Mouse (Mus musculus): ENCODE results near the gene Slc35b4. TPM values are rescaled to one million over a fixed set of nuclear protein-coding genes. Genes with fewer than 3 reads are reported as not detected.

The Slc35b4 gene
- polyA plus RNA-seq, 1 experiment from 2014 or later = 24.3 TPM

GRCm38 (mm10) chr6:34173251-34173650 lies 3.7 kb downstream of the Slc35b4 start:
- H3K4me2 ChIP-seq (replicated peaks; ENCODE audit: low read depth, low read length) = no peak overlapping the region
- no peaks in the 10 kb centered on the region for H3K9me3 ChIP-seq (ENCODE audit: low read length)
- 66% methylated on average over 12 of the region's 12 CpGs for WGBS
- no peak overlapping the region for H3K4me3 ChIP-seq (ENCODE audit: low read depth, low read length)
- ATAC-seq = no peak
- DNase-seq (ENCODE audit: low spot score) = peak; percentile 42
- H3K36me3 ChIP-seq (ENCODE audit: insufficient read depth, low read length) = peaks cover 4% of the 10 kb centered on the region; the same call in 1 of the 2 replicates
- TF ChIP-seq CTCF (IDR thresholded peaks at IDR 0.05) (no peak), EP300 (IDR thresholded peaks at IDR 0.05) (no peak)
- H3K27ac ChIP-seq (ENCODE audit: low read length) = no peak overlapping the region
- H3K27me3 ChIP-seq (replicated peaks; ENCODE audit: insufficient read depth, low read length) = no peaks in the 10 kb centered on the region
- H3K4me1 ChIP-seq (ENCODE audit: insufficient read depth, low read depth, low read length) = no peaks in the 10 kb centered on the region
- no peak overlapping the region for H3K9ac ChIP-seq (replicated peaks; ENCODE audit: low read depth)

GRCm38 (mm10) chr6:34171748-34172457 lies 5.0 kb downstream of the Slc35b4 start:
- DNase-seq (ENCODE audit: low spot score) (no peak), ATAC-seq (no peak)
- Histone ChIP-seq H3K36me3 (ENCODE audit: insufficient read depth, low read length) (peaks cover 8% of the 10 kb centered on the region; the same call in 1 of the 2 replicates), H3K27me3 (replicated peaks; ENCODE audit: insufficient read depth, low read length) (no peaks in the 10 kb centered on the region), H3K4me2 (replicated peaks; ENCODE audit: low read depth, low read length) (no peak overlapping the region), H3K27ac (ENCODE audit: low read length) (no peak overlapping the region), H3K9me3 (ENCODE audit: low read length) (no peaks in the 10 kb centered on the region), H3K9ac (replicated peaks; ENCODE audit: low read depth) (no peak overlapping the region), H3K4me3 (ENCODE audit: low read depth, low read length) (no peak overlapping the region), H3K4me1 (ENCODE audit: insufficient read depth, low read depth, low read length) (no peaks in the 10 kb centered on the region)
- no peak for TF ChIP-seq EP300 (IDR thresholded peaks at IDR 0.05)
- TF ChIP-seq CTCF (IDR thresholded peaks at IDR 0.05) = no peak
- WGBS = 89% methylated on average over 12 of the region's 12 CpGs

- Histone ChIP-seq H3K9me3 (ENCODE audit: low read length) (no peaks in the 10 kb centered on the region), H3K36me3 (ENCODE audit: insufficient read depth, low read length) (peaks cover 12% of the 10 kb centered on the region; the same call in 1 of the 2 replicates), H3K4me2 (replicated peaks; ENCODE audit: low read depth, low read length) (no peak overlapping the region), H3K4me1 (ENCODE audit: insufficient read depth, low read depth, low read length) (no peaks in the 10 kb centered on the region), H3K4me3 (ENCODE audit: low read depth, low read length) (no peak overlapping the region), H3K27ac (ENCODE audit: low read length) (no peak overlapping the region), H3K27me3 (replicated peaks; ENCODE audit: insufficient read depth, low read length) (no peaks in the 10 kb centered on the region), H3K9ac (replicated peaks; ENCODE audit: low read depth) (no peak overlapping the region)
- WGBS = 61% methylated on average over 7 of the region's 7 CpGs
- ATAC-seq (no peak), DNase-seq (ENCODE audit: low spot score) (no peak)
- TF ChIP-seq CTCF (IDR thresholded peaks at IDR 0.05) = no peak
- TF ChIP-seq EP300 (IDR thresholded peaks at IDR 0.05) = no peak
These were observed 5.9 kb downstream of the Slc35b4 start for GRCm38 (mm10) chr6:34170844-34171494.

- Histone ChIP-seq H3K27me3 (replicated peaks; ENCODE audit: insufficient read depth, low read length) (no peaks in the 10 kb centered on the region), H3K27ac (ENCODE audit: low read length) (no peak overlapping the region), H3K4me3 (ENCODE audit: low read depth, low read length) (no peak overlapping the region), H3K9ac (replicated peaks; ENCODE audit: low read depth) (no peak overlapping the region), H3K4me2 (replicated peaks; ENCODE audit: low read depth, low read length) (no peak overlapping the region), H3K36me3 (ENCODE audit: insufficient read depth, low read length) (peaks cover 19% of the 10 kb centered on the region; the same call in 1 of the 2 replicates), H3K9me3 (ENCODE audit: low read length) (no peaks in the 10 kb centered on the region), H3K4me1 (ENCODE audit: insufficient read depth, low read depth, low read length) (no peaks in the 10 kb centered on the region)
- DNase-seq (ENCODE audit: low spot score) (no peak), ATAC-seq (no peak)
- TF ChIP-seq EP300 (IDR thresholded peaks at IDR 0.05) (no peak), CTCF (IDR thresholded peaks at IDR 0.05) (no peak)
- 72% methylated on average over 3 of the region's 3 CpGs for WGBS
These were observed 8.1 kb downstream of the Slc35b4 start for GRCm38 (mm10) chr6:34168834-34169233.

GRCm38 (mm10) chr6:34163014-34163413 lies 13.9 kb downstream of the Slc35b4 start:
- H3K27me3 ChIP-seq (replicated peaks; ENCODE audit: insufficient read depth, low read length) = no peaks in the 10 kb centered on the region
- no peak overlapping the region for H3K4me3 ChIP-seq (ENCODE audit: low read depth, low read length)
- no peak overlapping the region for H3K27ac ChIP-seq (ENCODE audit: low read length)
- DNase-seq (ENCODE audit: low spot score) = no peak
- peaks cover 30% of the 10 kb centered on the region; the same call in 1 of the 2 replicates for H3K36me3 ChIP-seq (ENCODE audit: insufficient read depth, low read length)
- H3K4me2 ChIP-seq (replicated peaks; ENCODE audit: low read depth, low read length) = no peak overlapping the region
- H3K9me3 ChIP-seq (ENCODE audit: low read length) = no peaks in the 10 kb centered on the region
- no peak overlapping the region for H3K9ac ChIP-seq (replicated peaks; ENCODE audit: low read depth)
- TF ChIP-seq EP300 (IDR thresholded peaks at IDR 0.05) (no peak), CTCF (IDR thresholded peaks at IDR 0.05) (no peak)
- H3K4me1 ChIP-seq (ENCODE audit: insufficient read depth, low read depth, low read length) = no peaks in the 10 kb centered on the region
- no peak for ATAC-seq
- WGBS = 80% methylated on average over 9 of the region's 9 CpGs

GRCm38 (mm10) chr6:34162607-34163006 lies 14.3 kb downstream of the Slc35b4 start:
- Histone ChIP-seq H3K4me3 (ENCODE audit: low read depth, low read length) (no peak overlapping the region), H3K27ac (ENCODE audit: low read length) (no peak overlapping the region), H3K4me1 (ENCODE audit: insufficient read depth, low read depth, low read length) (no peaks in the 10 kb centered on the region), H3K4me2 (replicated peaks; ENCODE audit: low read depth, low read length) (no peak overlapping the region), H3K9me3 (ENCODE audit: low read length) (no peaks in the 10 kb centered on the region), H3K36me3 (ENCODE audit: insufficient read depth, low read length) (peaks cover 34% of the 10 kb centered on the region; the same call in 1 of the 2 replicates), H3K9ac (replicated peaks; ENCODE audit: low read depth) (no peak overlapping the region), H3K27me3 (replicated peaks; ENCODE audit: insufficient read depth, low read length) (no peaks in the 10 kb centered on the region)
- ATAC-seq (no peak), DNase-seq (ENCODE audit: low spot score) (no peak)
- WGBS = 71% methylated on average over 2 of the region's 2 CpGs
- TF ChIP-seq EP300 (IDR thresholded peaks at IDR 0.05) = no peak
- TF ChIP-seq CTCF (IDR thresholded peaks at IDR 0.05) = no peak

Data from lung, postnatal 0 days (tissue).